Mouse (Mus musculus) ES-CJ7 (cell line): Measurements from ENCODE around the gene Nxpe4.

Experiments used
- DNase-seq: peaks from one replicate; pipeline ENCODE4 v3.0.0; 2011; ENCODE audit warnings: low read depth, low spot score

The Nxpe4 gene

DNA sequence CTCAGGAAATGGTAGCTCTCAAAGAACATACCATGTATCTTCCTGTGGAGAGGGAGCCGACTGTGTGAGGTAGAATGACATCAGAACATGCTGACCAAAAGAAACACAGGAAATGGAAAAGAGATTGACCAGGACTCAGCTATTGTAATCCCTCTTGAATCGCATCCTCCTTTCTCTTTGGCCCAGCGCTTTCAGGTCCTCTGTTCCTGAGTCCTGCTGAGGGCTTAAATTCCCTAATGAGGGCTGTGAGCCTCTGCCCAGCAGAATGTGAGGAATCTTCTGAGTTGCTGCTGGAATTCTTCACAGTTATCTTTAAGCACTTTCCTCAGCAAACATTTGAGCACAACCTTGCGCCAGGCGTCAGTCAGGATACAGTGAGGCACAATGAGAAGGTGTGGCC is 78.6 kb downstream of the Nxpe4 start:
- no peak for DNase-seq

DNA sequence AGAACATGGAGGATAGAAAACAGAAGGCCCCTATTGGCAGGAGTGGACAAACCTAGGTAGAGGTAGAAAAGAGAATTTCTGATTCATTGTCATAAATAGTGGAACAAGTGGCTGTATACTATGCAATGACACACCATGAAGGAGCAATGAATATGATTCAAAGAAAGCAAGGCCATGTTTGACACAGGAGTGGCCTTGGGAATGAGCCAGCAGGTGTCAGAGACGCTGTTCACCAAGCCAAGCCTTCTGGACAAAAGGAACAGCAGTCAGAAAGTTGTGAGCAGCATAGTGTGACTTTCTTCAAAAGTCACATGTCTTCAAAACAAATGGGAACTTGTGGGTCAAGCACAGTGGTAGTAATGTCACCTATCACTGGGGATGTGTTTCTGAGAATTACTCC is 80.0 kb downstream of the Nxpe4 start:
- DNase-seq, result no peak

DNA sequence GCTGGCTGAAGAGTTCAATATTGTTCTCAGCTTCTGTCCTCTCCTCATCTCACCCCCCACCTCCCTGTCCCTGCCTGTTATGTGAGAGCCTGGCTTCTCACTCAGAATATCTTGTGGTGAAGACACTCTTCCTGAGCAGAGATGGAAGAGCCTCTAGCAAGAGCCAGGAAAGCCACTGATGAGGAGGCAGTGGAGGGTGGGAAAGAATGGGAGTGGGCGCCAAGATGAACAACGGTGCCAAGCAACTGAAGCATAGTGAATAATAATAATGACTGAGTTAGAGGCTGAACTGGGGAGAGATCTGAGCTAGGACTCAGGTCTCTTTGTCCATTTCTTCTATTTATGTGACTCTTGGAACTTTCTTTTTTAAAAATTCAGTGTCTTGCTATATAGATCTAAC is 80.9 kb downstream of the Nxpe4 start:
- no peak for DNase-seq

DNA sequence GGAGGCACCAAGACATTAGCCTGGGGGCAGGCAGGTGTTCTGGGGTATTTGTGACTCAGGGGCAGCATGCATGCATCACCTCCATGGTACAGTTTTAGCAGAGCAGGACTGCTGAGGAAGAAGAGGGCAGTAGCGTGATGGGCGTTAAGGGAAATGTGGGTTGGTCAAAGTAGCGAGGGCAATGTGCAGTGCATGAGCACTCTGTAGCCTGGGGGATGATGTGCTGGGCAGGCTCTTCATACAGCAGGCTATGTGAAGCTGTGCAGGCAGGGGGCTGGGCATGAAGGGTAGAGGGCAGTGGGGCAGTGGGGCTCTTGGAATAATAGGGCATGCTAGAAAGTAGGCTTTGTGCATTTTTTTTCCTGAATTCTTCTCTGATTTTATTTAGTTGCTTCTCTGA is 82.4 kb downstream of the Nxpe4 start:
- DNase-seq, result no peak

DNA sequence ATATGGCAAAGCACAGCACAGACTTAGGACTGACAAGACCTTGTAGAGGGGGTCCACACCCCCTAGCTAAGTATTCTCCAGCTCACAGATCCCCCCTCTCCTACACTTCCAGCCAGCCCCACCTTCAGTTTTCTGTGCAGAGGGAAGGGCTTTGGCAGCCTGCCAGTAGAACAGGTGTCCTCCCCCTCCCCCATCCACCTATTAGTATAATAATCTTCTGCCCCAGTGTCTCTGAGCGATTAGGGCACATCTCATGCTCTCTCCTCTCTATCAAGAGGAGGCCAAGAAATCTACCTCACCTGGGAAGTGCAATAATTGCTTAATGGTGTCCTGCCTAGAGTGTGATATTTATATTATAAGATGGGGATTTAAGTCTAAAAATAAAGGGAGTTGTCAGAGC is 83.7 kb downstream of the Nxpe4 start:
- no peak for DNase-seq

DNA sequence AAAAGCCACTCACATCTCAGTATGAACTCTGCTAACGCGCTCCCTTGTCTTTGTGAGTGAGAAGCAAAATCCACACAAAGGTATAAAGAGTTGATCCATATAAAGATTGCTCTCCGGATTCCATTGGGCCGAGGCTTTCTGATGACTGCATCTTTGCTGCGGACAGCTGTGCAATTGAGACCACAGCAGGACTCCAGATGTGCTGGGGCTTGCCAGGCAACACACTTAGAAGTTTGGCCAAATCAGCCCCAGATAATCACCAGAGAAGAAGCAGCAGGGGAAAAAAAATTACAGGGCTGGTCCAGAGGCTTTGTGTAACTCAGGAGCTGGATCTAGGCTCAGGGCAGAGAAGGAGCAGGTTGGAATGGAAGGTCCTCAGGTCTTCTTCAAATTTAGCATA is 85.5 kb downstream of the Nxpe4 start:
- no peak for DNase-seq

DNA sequence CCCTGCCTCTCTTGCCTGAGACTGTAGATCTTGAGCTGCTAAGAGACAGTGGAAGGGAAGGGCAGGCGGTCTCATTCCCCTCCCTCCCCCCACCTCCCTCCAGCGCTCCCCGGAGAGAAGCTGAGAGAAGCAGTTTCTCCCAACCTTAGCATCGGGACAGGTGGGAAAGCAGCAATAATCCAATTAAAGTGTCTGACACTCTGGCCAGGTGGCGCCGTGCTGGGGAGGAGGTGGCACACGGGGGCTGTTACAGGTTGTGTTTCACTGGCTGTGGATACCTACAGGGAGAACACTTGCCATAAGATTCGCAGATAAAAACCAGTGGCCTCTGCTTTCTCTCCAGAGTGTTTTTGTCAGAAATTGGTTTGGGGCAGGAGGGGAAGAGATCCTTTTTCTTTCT is 90.4 kb downstream of the Nxpe4 start:
- no peak for DNase-seq

DNA sequence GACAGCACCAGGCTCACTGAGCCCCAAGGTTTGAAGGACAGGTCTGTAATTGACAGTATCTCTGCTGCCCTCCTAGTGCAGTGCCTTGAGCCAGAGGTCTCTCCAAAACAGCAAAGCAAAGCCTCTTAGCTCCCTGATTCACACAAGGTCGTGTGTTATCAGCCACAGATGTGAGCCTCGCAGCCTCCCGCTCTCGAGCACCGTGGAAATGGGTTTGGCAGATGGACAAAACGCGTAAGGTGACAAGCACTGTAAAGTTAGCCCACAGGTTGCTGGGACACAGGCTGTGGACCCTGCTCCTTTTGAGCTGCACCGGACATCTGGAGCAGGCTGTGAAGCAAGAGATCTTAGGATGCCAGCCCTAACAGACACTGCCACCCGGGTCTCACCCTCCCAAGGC is 95.2 kb downstream of the Nxpe4 start:
- no peak for DNase-seq

DNA sequence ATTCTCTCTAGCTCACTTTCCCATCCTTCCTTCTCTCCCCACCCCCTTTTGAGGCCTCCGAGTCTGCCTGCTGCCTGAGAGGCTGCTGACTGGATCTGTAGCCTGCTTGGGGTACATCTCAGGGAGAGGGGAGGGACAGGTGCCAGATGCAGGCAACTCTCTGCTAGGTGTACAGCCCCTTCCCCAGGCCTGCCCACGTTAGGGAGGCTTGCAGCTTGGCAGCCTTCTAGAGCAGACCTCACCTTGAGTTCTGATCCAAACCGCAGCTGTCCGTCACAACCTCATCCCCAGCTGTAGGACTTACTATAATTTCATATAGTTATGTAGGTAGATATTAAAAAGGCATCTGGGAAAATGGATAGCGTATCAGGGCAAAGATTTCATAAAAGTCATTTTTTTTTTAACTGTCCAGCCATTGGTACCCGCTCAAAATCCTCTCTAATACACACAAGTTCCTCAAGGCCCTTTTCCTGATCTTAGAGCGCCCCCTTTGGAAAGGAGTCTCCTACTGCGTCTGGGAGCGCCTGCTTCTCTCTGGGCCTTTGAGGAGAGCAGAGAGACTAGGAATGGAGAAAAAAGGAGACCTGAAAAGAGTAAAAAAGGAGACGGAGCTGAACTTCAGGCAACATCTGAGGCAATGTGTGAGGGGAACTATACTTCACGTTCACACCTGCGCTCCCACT is 96.1 kb downstream of the Nxpe4 start:
- DNase-seq, result peak; percentile 39

DNA sequence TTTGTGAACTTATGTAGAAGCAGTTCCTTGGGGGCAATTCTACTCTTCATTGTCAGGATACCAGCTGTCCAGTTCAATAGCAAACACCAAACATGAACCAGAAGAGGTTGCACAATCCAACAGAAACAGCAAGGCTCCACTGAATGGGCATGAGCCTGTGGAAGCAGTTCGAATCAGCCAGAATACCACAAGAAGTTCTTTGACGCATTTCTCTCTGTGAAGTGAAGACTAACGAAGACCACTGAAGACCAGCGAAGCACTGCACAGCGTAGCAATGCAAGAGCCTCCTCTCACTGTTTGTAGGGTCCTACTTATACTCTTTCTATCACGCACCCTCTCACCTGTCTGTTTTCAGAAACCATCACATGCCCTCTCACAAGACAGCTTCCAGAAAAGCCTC is 102.8 kb downstream of the Nxpe4 start:
- no peak for DNase-seq

DNA sequence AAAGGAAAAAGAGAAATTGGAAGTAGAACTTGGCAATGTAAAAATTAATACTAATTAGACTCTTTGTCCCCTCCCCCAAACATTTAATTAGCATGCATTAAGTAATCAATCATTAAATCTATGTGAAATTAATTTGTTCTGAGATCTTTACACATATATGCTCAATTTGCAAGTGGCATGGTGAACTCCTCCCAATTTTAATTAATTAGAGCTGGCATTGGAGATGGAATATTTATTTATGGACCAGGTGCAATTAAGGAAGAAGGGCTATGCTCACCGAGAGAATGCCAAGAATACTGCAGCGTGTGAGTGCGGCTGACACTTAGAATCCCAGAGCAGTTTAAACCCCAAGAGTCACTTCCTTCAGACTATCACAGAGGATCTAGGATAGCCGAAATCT is 103.7 kb downstream of the Nxpe4 start:
- DNase-seq, result no peak

DNA sequence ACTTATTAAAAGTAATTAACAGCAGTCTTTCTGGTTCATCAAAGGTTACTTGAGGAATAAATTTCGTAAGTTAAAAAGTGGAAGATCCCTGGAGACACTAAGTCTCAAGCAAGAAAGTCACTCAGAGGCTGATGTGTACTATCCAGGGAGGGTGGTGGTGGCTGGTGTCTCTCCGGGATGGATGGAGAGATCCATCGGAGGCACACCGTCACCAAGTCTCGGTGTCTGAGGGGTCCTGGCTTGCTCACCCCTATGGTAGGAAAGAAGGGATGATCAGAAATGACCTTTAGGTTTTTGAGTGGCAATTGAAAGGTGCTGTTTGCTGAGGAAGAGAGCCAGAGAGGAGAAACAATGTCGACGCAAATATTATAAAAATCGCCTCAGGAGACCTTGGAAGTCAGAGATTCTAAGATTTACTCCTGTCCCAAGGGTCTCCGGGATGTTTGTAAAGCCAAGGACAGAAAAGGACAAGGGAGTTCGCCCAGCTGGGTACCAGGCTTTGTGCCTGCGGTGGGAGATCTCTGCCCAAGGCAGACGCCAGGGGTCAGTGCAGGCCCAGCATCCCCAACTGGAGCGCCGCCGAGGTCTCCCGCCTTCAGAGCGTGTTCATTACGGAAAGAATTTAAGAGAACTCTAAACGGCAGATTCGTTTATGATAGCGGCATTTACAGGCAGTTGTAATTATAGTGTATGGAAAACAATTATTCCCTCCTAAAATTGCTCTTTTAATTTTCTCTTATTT is 104.6 kb downstream of the Nxpe4 start:
- peak; percentile 71 for DNase-seq

DNA sequence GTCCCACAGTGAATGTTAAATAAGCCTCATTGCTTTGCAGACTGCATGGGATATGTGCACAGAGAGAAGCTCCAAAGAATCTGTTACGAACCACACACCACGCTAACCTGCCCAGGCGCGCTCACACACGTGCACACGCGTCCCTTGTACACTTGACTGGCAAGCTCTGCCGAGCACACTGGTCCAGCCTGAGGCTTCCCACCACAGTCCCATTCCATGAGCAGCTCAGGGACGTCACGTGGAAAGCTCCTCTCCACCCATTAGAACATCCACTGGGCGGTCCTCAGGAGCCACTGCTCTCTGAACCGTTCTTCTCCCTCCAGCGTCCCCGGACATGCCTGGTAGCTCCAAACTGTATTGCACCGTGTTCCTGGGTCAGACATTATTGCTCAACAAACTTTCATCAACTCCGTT is 105.2 kb downstream of the Nxpe4 start:
- peak; percentile 65 for DNase-seq

DNA sequence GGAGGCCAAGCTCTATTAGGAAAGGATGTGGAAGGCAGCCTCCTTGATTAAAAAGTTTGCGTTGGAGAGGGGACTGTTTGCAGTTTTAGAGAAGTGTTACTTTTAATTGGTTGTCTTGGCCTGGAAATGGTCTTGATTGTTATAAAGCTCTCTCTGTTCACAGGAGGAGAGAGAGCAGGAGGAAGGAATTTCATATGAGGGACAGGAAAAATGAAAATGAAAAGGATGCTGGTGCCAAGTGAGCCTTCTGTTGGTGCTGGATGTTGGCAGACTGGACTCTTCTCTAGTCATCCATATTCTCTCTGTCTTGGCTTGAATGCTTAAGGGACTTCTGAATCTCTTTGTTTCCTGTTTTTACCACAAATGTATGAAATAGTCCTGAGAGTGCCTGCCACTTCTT is 106.1 kb downstream of the Nxpe4 start:
- DNase-seq, result no peak

DNA sequence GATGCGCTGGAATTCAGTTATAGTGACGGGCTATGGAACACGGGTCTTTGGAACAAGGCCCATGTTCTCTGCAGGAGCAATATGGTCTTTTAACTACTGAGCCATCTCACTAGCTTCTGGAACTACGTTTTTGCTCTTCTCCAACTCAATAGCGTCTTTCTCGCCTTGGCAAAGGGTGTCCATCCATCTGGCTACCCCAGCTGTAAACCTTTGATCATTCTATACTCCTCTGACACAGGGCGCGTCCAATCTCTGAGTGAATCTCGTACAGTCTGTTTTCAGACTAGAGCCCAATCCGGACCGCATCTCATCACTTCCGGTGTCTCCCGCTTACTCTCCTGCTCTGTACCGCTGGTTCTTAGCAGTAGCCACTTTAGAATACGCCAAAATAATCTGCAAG is 115.0 kb downstream of the Nxpe4 start:
- DNase-seq, result no peak

DNA sequence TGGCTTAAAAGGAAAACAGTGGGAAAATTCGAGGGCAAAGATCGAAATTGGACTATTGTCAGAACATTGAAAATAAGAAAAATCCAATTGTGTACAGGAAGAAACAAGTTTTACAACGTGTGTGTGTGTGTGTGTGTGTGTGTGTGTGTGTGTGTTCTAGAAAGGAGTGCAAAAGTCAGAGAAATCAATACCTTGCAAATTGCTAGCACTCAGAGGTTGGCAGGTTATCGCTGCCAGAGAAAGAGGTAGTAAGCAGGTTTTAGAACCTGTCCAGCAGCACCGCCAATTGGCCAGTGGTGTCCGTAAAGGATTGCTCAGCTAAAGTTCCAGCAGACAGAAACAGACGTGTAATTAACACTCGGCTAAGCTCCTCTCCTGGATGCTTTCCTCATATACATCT is 122.4 kb downstream of the Nxpe4 start:
- no peak for DNase-seq

DNA sequence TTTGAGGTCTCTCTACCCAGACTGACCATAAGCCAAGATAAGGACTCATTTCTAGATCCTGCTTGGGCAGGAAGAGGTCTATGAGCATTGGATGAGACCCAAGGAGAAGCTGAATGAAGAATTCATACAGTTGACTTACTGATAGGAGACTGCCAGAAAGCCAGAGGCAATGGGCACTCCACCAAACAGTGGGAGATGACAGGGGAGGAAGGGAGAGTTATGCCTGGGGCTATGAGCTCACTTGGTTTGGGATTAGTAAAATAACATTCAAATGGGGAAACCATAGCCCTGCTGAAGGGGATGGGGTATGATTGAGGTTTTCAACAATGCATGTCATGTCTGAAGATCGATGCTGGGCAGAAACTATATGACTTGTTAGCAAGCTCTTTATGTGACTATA is 128.5 kb downstream of the Nxpe4 start:
- no peak for DNase-seq

DNA sequence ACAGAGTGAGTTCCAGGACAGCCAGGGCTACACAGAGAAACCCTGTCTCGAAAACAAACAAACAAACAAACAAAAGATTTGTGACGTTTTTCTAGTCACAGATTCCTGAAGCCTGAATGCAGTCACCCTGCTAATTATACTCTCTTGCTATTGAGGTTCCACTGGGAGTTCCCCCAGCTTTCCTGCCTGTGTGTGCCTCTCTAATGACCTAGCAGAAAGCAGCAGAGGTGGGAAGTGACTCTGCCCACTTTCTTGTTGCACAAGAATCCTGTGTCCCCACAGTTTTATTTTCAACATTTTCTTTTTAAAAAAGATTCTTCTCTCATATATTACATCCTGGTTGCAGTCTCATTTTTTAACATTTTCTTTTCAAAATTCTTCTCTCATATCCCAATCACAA is 132.9 kb downstream of the Nxpe4 start:
- no peak for DNase-seq

DNA sequence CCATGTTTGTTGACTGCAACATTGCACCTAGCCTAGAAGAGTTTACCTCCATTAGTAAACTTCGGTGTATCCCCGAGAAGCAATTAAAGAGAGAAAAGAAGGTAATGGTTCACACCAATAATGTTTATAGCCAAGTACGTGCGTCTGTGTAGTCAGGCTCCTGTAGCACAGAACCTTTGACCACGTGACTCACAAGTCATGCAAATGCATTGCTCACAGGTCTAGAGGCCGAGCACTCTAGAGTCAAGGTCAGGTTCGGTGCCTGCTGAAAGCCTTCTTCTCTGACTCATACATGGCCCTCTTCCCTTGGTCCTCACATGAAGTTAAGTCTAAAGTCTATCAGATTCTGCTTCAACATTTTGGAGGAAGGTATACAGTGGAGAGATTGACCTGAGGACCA is 137.2 kb downstream of the Nxpe4 start:
- DNase-seq, result peak; percentile 31

DNA sequence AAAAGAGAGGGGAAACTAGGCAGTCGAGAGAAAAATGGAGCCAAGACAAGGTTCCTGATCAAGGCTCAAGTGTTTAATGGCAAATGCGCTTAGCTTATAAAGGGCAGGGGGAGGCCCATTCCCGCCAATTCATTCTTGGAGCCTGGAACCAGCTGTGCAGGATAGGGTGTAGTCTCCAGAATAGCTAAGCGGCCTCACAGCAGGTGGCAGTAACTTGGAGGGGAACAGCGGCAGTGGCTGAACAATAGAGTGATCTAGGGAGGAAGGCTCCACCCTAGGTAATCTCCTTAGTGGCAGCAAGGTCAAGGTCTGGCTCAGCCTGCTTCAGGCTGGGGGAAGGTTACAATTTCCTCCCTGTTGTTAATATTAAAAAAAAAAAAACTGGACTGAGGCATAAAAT is 141.7 kb downstream of the Nxpe4 start:
- DNase-seq, result peak; percentile 96

DNA sequence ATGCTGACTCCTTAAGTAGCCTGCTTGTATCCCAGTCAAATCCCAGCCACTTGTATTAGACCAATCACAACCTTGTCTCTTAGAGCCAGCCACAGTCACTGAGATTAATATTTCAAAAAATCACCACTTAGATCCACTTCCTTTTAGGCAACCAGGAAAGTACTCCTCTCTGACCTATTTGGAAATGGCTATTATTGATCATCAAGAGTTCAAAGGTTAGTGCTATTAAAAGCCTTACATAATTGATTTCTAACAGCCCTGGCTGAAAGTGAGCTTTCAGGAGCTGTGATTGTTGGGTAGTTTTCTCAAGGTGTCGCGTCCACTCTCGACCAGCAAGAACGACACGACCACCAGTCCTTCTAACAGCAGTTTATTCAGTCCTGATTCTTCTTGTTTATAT is 149.4 kb downstream of the Nxpe4 start:
- no peak for DNase-seq

DNA sequence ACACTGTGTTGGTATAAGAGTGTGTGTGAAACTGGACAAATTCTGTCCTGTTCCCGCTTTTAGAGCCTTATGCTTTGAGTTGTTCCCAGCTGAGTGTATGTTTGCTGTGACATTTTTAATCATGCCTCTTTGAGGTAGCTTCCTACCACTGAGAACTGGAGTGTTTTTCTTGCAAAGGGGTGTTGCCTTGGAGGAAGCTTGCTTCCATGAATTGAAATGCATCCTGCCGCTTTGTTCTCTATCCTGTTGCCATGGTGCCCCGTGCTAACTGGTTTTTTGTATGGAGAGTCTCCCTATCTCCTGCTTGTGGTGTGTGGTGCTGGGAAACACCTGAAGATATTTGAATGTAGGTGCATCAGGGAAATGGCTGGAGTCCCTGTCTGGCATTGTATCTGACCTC is 152.4 kb downstream of the Nxpe4 start:
- no peak for DNase-seq

DNA sequence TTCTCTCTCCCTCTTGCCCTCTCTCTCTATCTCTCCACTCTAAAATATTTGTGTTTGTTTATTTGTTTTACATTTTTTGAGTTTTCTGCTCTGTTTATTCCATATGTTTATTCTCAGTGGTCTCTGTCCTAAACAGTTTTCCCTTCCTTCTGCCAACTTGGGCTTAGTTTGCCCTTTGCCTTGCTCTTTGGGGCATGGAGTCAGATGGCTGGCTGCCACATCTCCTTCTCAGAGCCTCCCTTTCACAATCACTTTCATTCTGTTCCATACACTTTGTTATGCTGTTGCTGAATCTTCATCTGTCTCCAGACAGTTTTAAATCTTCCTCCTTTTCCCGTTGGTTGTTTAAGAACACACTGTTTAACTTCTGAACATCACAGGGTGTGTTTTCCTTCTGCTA is 154.0 kb downstream of the Nxpe4 start:
- DNase-seq, result no peak

DNA sequence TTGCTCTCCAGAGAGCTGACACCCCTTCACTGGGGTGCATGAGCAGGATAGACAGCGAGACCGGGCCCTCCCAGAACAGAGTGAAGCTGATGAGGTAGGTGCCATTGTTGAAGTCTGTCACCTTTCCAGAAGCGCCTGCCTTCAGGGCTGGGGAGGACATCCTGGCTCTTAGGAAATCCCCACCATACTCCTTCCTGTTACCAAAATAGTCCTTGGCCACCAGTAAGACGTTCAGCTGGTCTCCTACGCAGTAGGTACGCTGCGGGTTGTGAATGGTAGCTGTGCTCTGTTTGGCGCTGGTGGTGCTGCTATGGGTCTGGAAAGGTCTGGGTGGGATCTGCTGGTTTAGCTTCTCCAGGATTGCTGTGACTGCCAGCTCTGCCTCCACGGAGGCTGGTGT is 164.5 kb downstream of the Nxpe4 start:
- no peak for DNase-seq
